Mouse (Mus musculus): Measurements from ENCODE around the gene Morn5. TPM values are rescaled to one million over a fixed set of nuclear protein-coding genes. Genes with fewer than 3 reads are reported as not detected.
A peak's percentile ranks its signal among the peaks of the same experiment; 100 is the strongest.

The Morn5 gene
- polyA plus RNA-seq, 1 experiment, result 524 TPM

GRCm38 (mm10) chr2:36039297-36039985, 9.8 kb upstream of the Morn5 start:
- H3K27ac ChIP-seq (ENCODE audit: control insufficient read depth, insufficient read depth, low read depth, low read length), result no peak overlapping the region
- no peaks in the 10 kb centered on the region for H3K27me3 ChIP-seq (ENCODE audit: control insufficient read depth, insufficient read depth, low read length)
- TF ChIP-seq CTCF (IDR thresholded peaks at IDR 0.05; ENCODE audit: control insufficient read depth, insufficient read depth, insufficient replicate concordance, low read depth, low read length) (no peak), POLR2A (IDR thresholded peaks at IDR 0.05; ENCODE audit: control insufficient read depth, low read depth, low read length) (no peak)
- no peaks in the 10 kb centered on the region; the same call in 1 of the 2 replicates for H3K4me1 ChIP-seq (ENCODE audit: control insufficient read depth, insufficient read depth, low read length)
- H3K4me3 ChIP-seq (ENCODE audit: control insufficient read depth, low read depth, low read length), result no peak overlapping the region
- H3K36me3 ChIP-seq (ENCODE audit: control insufficient read depth, insufficient read depth, low read length), result no peaks in the 10 kb centered on the region

GRCm38 (mm10) chr2:36040872-36041271, 8.4 kb upstream of the Morn5 start:
- no peak overlapping the region for H3K4me3 ChIP-seq (ENCODE audit: control insufficient read depth, low read depth, low read length)
- TF ChIP-seq POLR2A (IDR thresholded peaks at IDR 0.05; ENCODE audit: control insufficient read depth, low read depth, low read length), result no peak
- TF ChIP-seq CTCF (IDR thresholded peaks at IDR 0.05; ENCODE audit: control insufficient read depth, insufficient read depth, insufficient replicate concordance, low read depth, low read length), result no peak
- no peaks in the 10 kb centered on the region for H3K27me3 ChIP-seq (ENCODE audit: control insufficient read depth, insufficient read depth, low read length)
- no peaks in the 10 kb centered on the region for H3K36me3 ChIP-seq (ENCODE audit: control insufficient read depth, insufficient read depth, low read length)
- no peaks in the 10 kb centered on the region; the same call in 1 of the 2 replicates for H3K4me1 ChIP-seq (ENCODE audit: control insufficient read depth, insufficient read depth, low read length)
- H3K27ac ChIP-seq (ENCODE audit: control insufficient read depth, insufficient read depth, low read depth, low read length), result no peak overlapping the region

- Histone ChIP-seq H3K4me3 (ENCODE audit: control insufficient read depth, low read depth, low read length) (peak overlapping the region; percentile 30), H3K36me3 (ENCODE audit: control insufficient read depth, insufficient read depth, low read length) (no peaks in the 10 kb centered on the region), H3K27ac (ENCODE audit: control insufficient read depth, insufficient read depth, low read depth, low read length) (no peak overlapping the region), H3K4me1 (ENCODE audit: control insufficient read depth, insufficient read depth, low read length) (no peaks in the 10 kb centered on the region; the same call in 1 of the 2 replicates), H3K27me3 (ENCODE audit: control insufficient read depth, insufficient read depth, low read length) (no peaks in the 10 kb centered on the region)
- TF ChIP-seq POLR2A (IDR thresholded peaks at IDR 0.05; ENCODE audit: control insufficient read depth, low read depth, low read length), result no peak
- TF ChIP-seq CTCF (IDR thresholded peaks at IDR 0.05; ENCODE audit: control insufficient read depth, insufficient read depth, insufficient replicate concordance, low read depth, low read length), result no peak
These were observed 1.1 kb upstream of the Morn5 start for GRCm38 (mm10) chr2:36048164-36048563.

- Histone ChIP-seq H3K27ac (ENCODE audit: control insufficient read depth, insufficient read depth, low read depth, low read length) (peak overlapping the region; percentile 89), H3K4me3 (ENCODE audit: control insufficient read depth, low read depth, low read length) (peak overlapping the region; percentile 96), H3K36me3 (ENCODE audit: control insufficient read depth, insufficient read depth, low read length) (no peaks in the 10 kb centered on the region), H3K27me3 (ENCODE audit: control insufficient read depth, insufficient read depth, low read length) (no peaks in the 10 kb centered on the region), H3K4me1 (ENCODE audit: control insufficient read depth, insufficient read depth, low read length) (no peaks in the 10 kb centered on the region; the same call in 1 of the 2 replicates)
- no peak for TF ChIP-seq POLR2A (IDR thresholded peaks at IDR 0.05; ENCODE audit: control insufficient read depth, low read depth, low read length)
- no peak for TF ChIP-seq CTCF (IDR thresholded peaks at IDR 0.05; ENCODE audit: control insufficient read depth, insufficient read depth, insufficient replicate concordance, low read depth, low read length)
These were observed 303 bp downstream of the Morn5 start for GRCm38 (mm10) chr2:36049567-36049954.

- no peak overlapping the region for H3K27ac ChIP-seq (ENCODE audit: control insufficient read depth, insufficient read depth, low read depth, low read length)
- no peaks in the 10 kb centered on the region for H3K27me3 ChIP-seq (ENCODE audit: control insufficient read depth, insufficient read depth, low read length)
- no peak overlapping the region for H3K4me3 ChIP-seq (ENCODE audit: control insufficient read depth, low read depth, low read length)
- 0 out of 2 replicates have a peak, but pooled peaks cover 1% of the 10 kb centered on the region for H3K36me3 ChIP-seq (ENCODE audit: control insufficient read depth, insufficient read depth, low read length)
- H3K4me1 ChIP-seq (ENCODE audit: control insufficient read depth, insufficient read depth, low read length), result no peaks in the 10 kb centered on the region
- no peak for TF ChIP-seq POLR2A (IDR thresholded peaks at IDR 0.05; ENCODE audit: control insufficient read depth, low read depth, low read length)
- TF ChIP-seq CTCF (IDR thresholded peaks at IDR 0.05; ENCODE audit: control insufficient read depth, insufficient read depth, insufficient replicate concordance, low read depth, low read length), result no peak
These were observed 4.0 kb downstream of the Morn5 start for GRCm38 (mm10) chr2:36053249-36053648.

GRCm38 (mm10) chr2:36056248-36056647, 7.0 kb downstream of the Morn5 start:
- Histone ChIP-seq H3K4me1 (ENCODE audit: control insufficient read depth, insufficient read depth, low read length) (no peaks in the 10 kb centered on the region), H3K36me3 (ENCODE audit: control insufficient read depth, insufficient read depth, low read length) (0 out of 2 replicates have a peak, but pooled peaks cover 1% of the 10 kb centered on the region), H3K27me3 (ENCODE audit: control insufficient read depth, insufficient read depth, low read length) (no peaks in the 10 kb centered on the region), H3K27ac (ENCODE audit: control insufficient read depth, insufficient read depth, low read depth, low read length) (no peak overlapping the region), H3K4me3 (ENCODE audit: control insufficient read depth, low read depth, low read length) (no peak overlapping the region)
- TF ChIP-seq POLR2A (IDR thresholded peaks at IDR 0.05; ENCODE audit: control insufficient read depth, low read depth, low read length) (no peak), CTCF (IDR thresholded peaks at IDR 0.05; ENCODE audit: control insufficient read depth, insufficient read depth, insufficient replicate concordance, low read depth, low read length) (no peak)

- H3K27me3 ChIP-seq (ENCODE audit: control insufficient read depth, insufficient read depth, low read length), result no peaks in the 10 kb centered on the region
- TF ChIP-seq POLR2A (IDR thresholded peaks at IDR 0.05; ENCODE audit: control insufficient read depth, low read depth, low read length) (no peak), CTCF (IDR thresholded peaks at IDR 0.05; ENCODE audit: control insufficient read depth, insufficient read depth, insufficient replicate concordance, low read depth, low read length) (no peak)
- no peaks in the 10 kb centered on the region for H3K4me1 ChIP-seq (ENCODE audit: control insufficient read depth, insufficient read depth, low read length)
- H3K27ac ChIP-seq (ENCODE audit: control insufficient read depth, insufficient read depth, low read depth, low read length), result no peak overlapping the region
- H3K4me3 ChIP-seq (ENCODE audit: control insufficient read depth, low read depth, low read length), result no peak overlapping the region
- peaks cover under 1% of the 10 kb centered on the region; the same call in 1 of the 2 replicates for H3K36me3 ChIP-seq (ENCODE audit: control insufficient read depth, insufficient read depth, low read length)
These were observed 12.2 kb downstream of the Morn5 start for GRCm38 (mm10) chr2:36061409-36061808.
